Mouse (Mus musculus): ENCODE results near the gene Atf7ip. TPM values are rescaled to one million over a fixed set of nuclear protein-coding genes. Genes with fewer than 3 reads are reported as not detected.

Atf7ip gene
- total and polyA plus RNA-seq, 2 experiments from 2014 or later: 16.5 to 54.5 TPM

GRCm38 (mm10) chr6:136553767-136554569, 48.0 kb downstream of the Atf7ip start:
- TF ChIP-seq EP300 (IDR thresholded peaks at IDR 0.05; ENCODE audit: low read depth) (no peak), CTCF (IDR thresholded peaks at IDR 0.05; ENCODE audit: low read depth) (no peak)
- Histone ChIP-seq H3K9me3 (replicated peaks; ENCODE audit: control insufficient read depth, low read length) (no peaks in the 10 kb centered on the region), H3K36me3 (replicated peaks; ENCODE audit: control insufficient read depth, insufficient read depth, low read length) (no peaks in the 10 kb centered on the region), H3K27me3 (ENCODE audit: control insufficient read depth, insufficient read depth, low read length) (no peaks in the 10 kb centered on the region), H3K27ac (ENCODE audit: low read depth) (peak overlapping the region; percentile 78), H3K4me1 (ENCODE audit: control insufficient read depth, insufficient read depth) (peaks cover 24% of the 10 kb centered on the region), H3K9ac (replicated peaks; ENCODE audit: low read depth, low read length) (no peak overlapping the region), H3K4me3 (ENCODE audit: low read depth, low read length) (no peak overlapping the region), H3K4me2 (ENCODE audit: low read depth, low read length) (peak overlapping the region; percentile 30)
- ATAC-seq (ENCODE audit: insufficient read depth, low read depth) (peak; percentile 68; the same call in 1 of the 2 replicates), DNase-seq (ENCODE audit: low spot score) (peak; percentile 91)
- 32% methylated on average over 11 of the region's 11 CpGs for whole genome bisulfite sequencing

- peak; percentile 33; the same call in 1 of the 2 replicates for ATAC-seq (ENCODE audit: insufficient read depth, low read depth)
- H3K36me3 ChIP-seq (replicated peaks; ENCODE audit: control insufficient read depth, insufficient read depth, low read length): peaks cover 4% of the 10 kb centered on the region
- no peak for TF ChIP-seq CTCF (IDR thresholded peaks at IDR 0.05; ENCODE audit: low read depth)
- no peak for TF ChIP-seq EP300 (IDR thresholded peaks at IDR 0.05; ENCODE audit: low read depth)
- H3K9ac ChIP-seq (replicated peaks; ENCODE audit: low read depth, low read length): no peak overlapping the region
- peak; percentile 72 for DNase-seq (ENCODE audit: low spot score)
- H3K27ac ChIP-seq (ENCODE audit: low read depth): peak overlapping the region; percentile 80
- H3K4me3 ChIP-seq (ENCODE audit: low read depth, low read length): no peak overlapping the region
- 79% methylated on average over 7 of the region's 7 CpGs for WGBS
- H3K27me3 ChIP-seq (ENCODE audit: control insufficient read depth, insufficient read depth, low read length): no peaks in the 10 kb centered on the region
- peaks cover 18% of the 10 kb centered on the region for H3K4me1 ChIP-seq (ENCODE audit: control insufficient read depth, insufficient read depth)
- no peaks in the 10 kb centered on the region for H3K9me3 ChIP-seq (replicated peaks; ENCODE audit: control insufficient read depth, low read length)
- peak overlapping the region; percentile 34; the same call in 1 of the 2 replicates for H3K4me2 ChIP-seq (ENCODE audit: low read depth, low read length)
Observed at GRCm38 (mm10) chr6:136554774-136555522, 49.0 kb downstream of the Atf7ip start.

- Histone ChIP-seq H3K4me3 (ENCODE audit: low read depth, low read length) (no peak overlapping the region), H3K9ac (replicated peaks; ENCODE audit: low read depth, low read length) (no peak overlapping the region), H3K27me3 (ENCODE audit: control insufficient read depth, insufficient read depth, low read length) (no peaks in the 10 kb centered on the region), H3K4me2 (ENCODE audit: low read depth, low read length) (peak overlapping the region; percentile 21; the same call in 1 of the 2 replicates), H3K9me3 (replicated peaks; ENCODE audit: control insufficient read depth, low read length) (no peaks in the 10 kb centered on the region), H3K36me3 (replicated peaks; ENCODE audit: control insufficient read depth, insufficient read depth, low read length) (peaks cover 10% of the 10 kb centered on the region), H3K27ac (ENCODE audit: low read depth) (peak overlapping the region; percentile 78), H3K4me1 (ENCODE audit: control insufficient read depth, insufficient read depth) (peaks cover 17% of the 10 kb centered on the region)
- peak; percentile 74 for DNase-seq (ENCODE audit: low spot score)
- TF ChIP-seq EP300 (IDR thresholded peaks at IDR 0.05; ENCODE audit: low read depth) (no peak), CTCF (IDR thresholded peaks at IDR 0.05; ENCODE audit: low read depth) (peak; percentile 92)
- 58% methylated on average over 5 of the region's 5 CpGs for WGBS
- ATAC-seq (ENCODE audit: insufficient read depth, low read depth): peak; percentile 18; the same call in 1 of the 2 replicates
Observed at GRCm38 (mm10) chr6:136555523-136555915, 49.6 kb downstream of the Atf7ip start.

- TF ChIP-seq EP300 (IDR thresholded peaks at IDR 0.05; ENCODE audit: low read depth): no peak
- no peak for TF ChIP-seq CTCF (IDR thresholded peaks at IDR 0.05; ENCODE audit: low read depth)
- Histone ChIP-seq H3K9me3 (replicated peaks; ENCODE audit: control insufficient read depth, low read length) (no peaks in the 10 kb centered on the region), H3K9ac (replicated peaks; ENCODE audit: low read depth, low read length) (no peak overlapping the region), H3K27ac (ENCODE audit: low read depth) (no peak overlapping the region), H3K4me1 (ENCODE audit: control insufficient read depth, insufficient read depth) (peaks cover 9% of the 10 kb centered on the region; the same call in 1 of the 2 replicates), H3K27me3 (ENCODE audit: control insufficient read depth, insufficient read depth, low read length) (no peaks in the 10 kb centered on the region), H3K4me3 (ENCODE audit: low read depth, low read length) (no peak overlapping the region), H3K4me2 (ENCODE audit: low read depth, low read length) (no peak overlapping the region), H3K36me3 (replicated peaks; ENCODE audit: control insufficient read depth, insufficient read depth, low read length) (peaks cover 38% of the 10 kb centered on the region)
- ATAC-seq (ENCODE audit: insufficient read depth, low read depth) (no peak), DNase-seq (ENCODE audit: low spot score) (no peak)
- 83% methylated on average over 8 of the region's 8 CpGs for WGBS
Observed at GRCm38 (mm10) chr6:136558288-136559005, 52.5 kb downstream of the Atf7ip start.

- Histone ChIP-seq H3K27ac (ENCODE audit: low read depth) (no peak overlapping the region), H3K4me1 (ENCODE audit: control insufficient read depth, insufficient read depth) (no peaks in the 10 kb centered on the region), H3K36me3 (replicated peaks; ENCODE audit: control insufficient read depth, insufficient read depth, low read length) (peaks cover 83% of the 10 kb centered on the region), H3K9ac (replicated peaks; ENCODE audit: low read depth, low read length) (no peak overlapping the region), H3K9me3 (replicated peaks; ENCODE audit: control insufficient read depth, low read length) (peaks cover 12% of the 10 kb centered on the region; the same call in 1 of the 2 replicates), H3K27me3 (ENCODE audit: control insufficient read depth, insufficient read depth, low read length) (no peaks in the 10 kb centered on the region), H3K4me2 (ENCODE audit: low read depth, low read length) (no peak overlapping the region), H3K4me3 (ENCODE audit: low read depth, low read length) (no peak overlapping the region)
- 78% methylated on average over 5 of the region's 5 CpGs for WGBS
- ATAC-seq (ENCODE audit: insufficient read depth, low read depth) (no peak), DNase-seq (ENCODE audit: low spot score) (no peak)
- TF ChIP-seq CTCF (IDR thresholded peaks at IDR 0.05; ENCODE audit: low read depth): no peak
- TF ChIP-seq EP300 (IDR thresholded peaks at IDR 0.05; ENCODE audit: low read depth): no peak
Observed at GRCm38 (mm10) chr6:136566002-136566401, 60.0 kb downstream of the Atf7ip start.
